19 mouse cellular contexts compared by ENCODE assay signal in the genomic region with DNA sequence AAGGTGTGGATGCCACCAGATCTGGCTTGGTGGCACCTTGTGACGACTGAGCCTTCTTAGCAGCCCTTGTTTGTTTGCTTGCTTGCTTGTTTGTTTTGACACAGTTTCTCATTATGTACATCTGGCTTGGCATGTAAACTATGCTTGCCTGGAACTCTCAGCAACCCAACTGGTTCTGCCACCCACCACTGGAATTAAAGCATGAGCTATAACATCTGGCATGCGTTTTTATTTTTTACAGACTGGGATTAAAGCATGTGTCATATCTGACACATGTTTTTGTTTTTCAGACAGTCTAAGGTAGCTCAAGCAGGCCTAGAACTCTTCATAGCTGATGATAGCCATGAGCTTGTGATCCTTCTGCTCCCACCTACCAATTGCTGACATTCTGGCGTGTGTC.
"Had no signal": no experiment of that assay in that cellular context is flagged by ENCODE, and none has a peak within 500 bp of the region (broad histone marks: within the 10 kb centered on the region; RNA-seq: fewer than 3 reads in every experiment).

No protein-coding gene starts in this region.

- ATAC-seq: liver, postnatal 0 days; lung, postnatal 0 days had no signal

- H3K4me3 ChIP-seq: megakaryocyte, embryonic 14.5 days; midbrain, embryonic 10.5 days; neural tube, embryonic 12.5 days; neural tube, embryonic 15.5 days had no signal

- DNase-seq: kidney, adult 18-20 months; kidney, adult 9 months; kidney, postnatal 25 days; liver, postnatal 0 days; lung, embryonic 14.5 days; lung, postnatal 36 days; midbrain, embryonic 14.5 days; right cerebral cortex, adult 18-20 months; right cerebral cortex, postnatal 14 days; thymus, adult 18-20 months; thymus, postnatal 36 days had no signal

- H3K27ac ChIP-seq: kidney, postnatal 0 days; liver, embryonic 14.5 days; midbrain, embryonic 10.5 days; neural tube, embryonic 12.5 days; neural tube, embryonic 15.5 days had no signal

- H3K4me2 ChIP-seq: liver, embryonic 11.5 days; lung, embryonic 14.5 days; neural tube, embryonic 12.5 days; neural tube, embryonic 15.5 days had no signal

- H3K9me3 ChIP-seq: megakaryocyte, embryonic 14.5 days; midbrain, embryonic 10.5 days; neural tube, embryonic 12.5 days; neural tube, embryonic 15.5 days had no signal

- H3K9ac ChIP-seq: liver, embryonic 14.5 days; liver, postnatal 0 days; lung, embryonic 14.5 days; neural tube, embryonic 12.5 days; neural tube, embryonic 15.5 days had no signal

- H3K4me1 ChIP-seq: midbrain, embryonic 10.5 days; neural tube, embryonic 12.5 days; neural tube, embryonic 15.5 days had no signal

- H3K27me3 ChIP-seq: megakaryocyte, embryonic 14.5 days; neural tube, embryonic 12.5 days; neural tube, embryonic 15.5 days had no signal
